Mouse (Mus musculus) cortical plate, adult 2 months (tissue): ENCODE data around the gene Adat3.

Experiments
- CTCF ChIP-seq: fragments of 200-500 bp; IDR thresholded peaks from 2 replicates; pipeline ENCODE4 v1.5.1; 2011; ENCODE audit warnings: mild to moderate bottlenecking, control low read depth, low read length; ENCODE audit not compliant: insufficient read depth; ENCODE audit errors: extremely low read depth
- POLR2A ChIP-seq: fragments of 200-500 bp; IDR thresholded peaks from 2 replicates; pipeline ENCODE4 v1.6.1; 2011; ENCODE audit warnings: mild to moderate bottlenecking, low read length, control low read depth; ENCODE audit not compliant: insufficient read depth; ENCODE audit errors: extremely low read depth

GRCm38 (mm10) chr10:80614351-80614750, 11.7 kb downstream of the Adat3 start:
- TF ChIP-seq CTCF = no peak
- TF ChIP-seq POLR2A = no peak
